Mouse (Mus musculus): ENCODE measurements around the gene Arr3. TPM values are rescaled to one million over a fixed set of nuclear protein-coding genes. Genes with fewer than 3 reads are reported as not detected.

Arr3 gene
- not detected for polyA plus RNA-seq (2014; fragmentation: Illumina TruSeq; extraction: RNeasy Lipid Tissue Mini Kit (QIAGEN cat#74804); ENCODE audit: insufficient read depth, low read depth, low replicate concordance)

GRCm38 (mm10) chrX:100605314-100605713 lies at the start of gene Arr3:
Gene Arr3 (plus strand): TSS chrX:100605497.

GRCm38 (mm10) chrX:100571951-100572350 lies 33.3 kb upstream of the Arr3 start, which contains the start of gene Awat1:
Gene Awat1 (plus strand): TSS chrX:100572251.

GRCm38 (mm10) chrX:100594791-100595190 lies 10.5 kb upstream of the Arr3 start, which contains the start of gene P2ry4:
Gene P2ry4 (minus strand): TSS chrX:100594869.

GRCm38 (mm10) chrX:100625546-100625801 lies 20.2 kb downstream of the Arr3 start, which contains the start of gene Kif4:
Gene Kif4 (plus strand): TSS chrX:100625737.

GRCm38 (mm10) chrX:100625802-100626793 lies 20.8 kb downstream of the Arr3 start, which contains the start of gene Pdzd11:
Gene Pdzd11 (minus strand): TSS chrX:100626568.

Other genes with a start within 250 kb of the Arr3 start
- not detected for gene Otud6a, start 176.5 kb upstream of the Arr3 start, polyA plus RNA-seq (2014; fragmentation: Illumina TruSeq; extraction: RNeasy Lipid Tissue Mini Kit (QIAGEN cat#74804); ENCODE audit: insufficient read depth, low read depth, low replicate concordance)
- 0.63 TPM for gene Awat2, start 162.8 kb upstream of the Arr3 start, polyA plus RNA-seq (2014; fragmentation: Illumina TruSeq; extraction: RNeasy Lipid Tissue Mini Kit (QIAGEN cat#74804); ENCODE audit: insufficient read depth, low read depth, low replicate concordance)
- 55.8 TPM for gene Igbp1, start 111.2 kb upstream of the Arr3 start, polyA plus RNA-seq (2014; fragmentation: Illumina TruSeq; extraction: RNeasy Lipid Tissue Mini Kit (QIAGEN cat#74804); ENCODE audit: insufficient read depth, low read depth, low replicate concordance)
- not detected for gene Dgat2l6, start 80.7 kb upstream of the Arr3 start, polyA plus RNA-seq (2014; fragmentation: Illumina TruSeq; extraction: RNeasy Lipid Tissue Mini Kit (QIAGEN cat#74804); ENCODE audit: insufficient read depth, low read depth, low replicate concordance)
- not detected for gene Awat1, start 33.2 kb upstream of the Arr3 start, polyA plus RNA-seq (2014; fragmentation: Illumina TruSeq; extraction: RNeasy Lipid Tissue Mini Kit (QIAGEN cat#74804); ENCODE audit: insufficient read depth, low read depth, low replicate concordance)
- not detected for gene P2ry4, start 10.6 kb upstream of the Arr3 start, polyA plus RNA-seq (2014; fragmentation: Illumina TruSeq; extraction: RNeasy Lipid Tissue Mini Kit (QIAGEN cat#74804); ENCODE audit: insufficient read depth, low read depth, low replicate concordance)
- gene Kif4, start 20.2 kb downstream of the Arr3 start, polyA plus RNA-seq (2014; fragmentation: Illumina TruSeq; extraction: RNeasy Lipid Tissue Mini Kit (QIAGEN cat#74804); ENCODE audit: insufficient read depth, low read depth, low replicate concordance), result 0.71 TPM
- 40.1 TPM for gene Pdzd11, start 21.1 kb downstream of the Arr3 start, polyA plus RNA-seq (2014; fragmentation: Illumina TruSeq; extraction: RNeasy Lipid Tissue Mini Kit (QIAGEN cat#74804); ENCODE audit: insufficient read depth, low read depth, low replicate concordance)
- gene Gdpd2, start 124.4 kb downstream of the Arr3 start, polyA plus RNA-seq (2014; fragmentation: Illumina TruSeq; extraction: RNeasy Lipid Tissue Mini Kit (QIAGEN cat#74804); ENCODE audit: insufficient read depth, low read depth, low replicate concordance), result 15.3 TPM
- gene Dlg3, start 162.2 kb downstream of the Arr3 start, polyA plus RNA-seq (2014; fragmentation: Illumina TruSeq; extraction: RNeasy Lipid Tissue Mini Kit (QIAGEN cat#74804); ENCODE audit: insufficient read depth, low read depth, low replicate concordance), result 12.5 TPM

Measured in lung, adult 10 weeks (tissue).